Mouse (Mus musculus): ENCODE measurements at regions not wholly inside any gene's neighbourhood (a gene's known extent, or its start where the extent isn't known, plus 50 kb on each side); places are given as distances from the start of the nearest gene placed in this dataset.

DNA sequence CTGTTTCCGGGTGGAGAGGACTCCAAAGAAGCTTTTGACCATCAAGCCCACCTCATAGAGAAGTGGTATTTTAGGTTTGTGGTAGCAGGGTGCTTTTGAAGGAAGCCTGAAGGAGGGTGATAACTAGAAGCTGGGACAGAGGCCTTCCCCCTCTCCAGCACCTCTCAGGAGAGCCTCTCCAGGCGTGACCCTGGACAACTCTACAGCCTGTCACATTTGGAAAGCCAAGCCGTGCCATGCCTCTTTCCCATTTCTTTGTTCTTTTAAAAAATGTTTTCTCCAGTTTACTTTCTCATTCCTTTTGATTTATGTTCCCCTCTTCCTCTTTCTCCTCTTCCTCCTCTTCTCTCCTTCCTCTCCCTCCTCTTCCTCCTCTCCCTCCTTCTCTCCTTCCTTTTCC lies 160.4 kb upstream of the Ppp2r3a start:
- Histone ChIP-seq H3K36me3 (ENCODE audit: control insufficient read depth, insufficient read depth, low read length) (no peaks in the 10 kb centered on the region), H3K27ac (ENCODE audit: low read length) (no peak overlapping the region), H3K4me2 (ENCODE audit: low read length) (no peak overlapping the region), H3K4me3 (ENCODE audit: low read depth, low read length) (no peak overlapping the region), H3K9me3 (replicated peaks; ENCODE audit: control insufficient read depth, low read length, poor library complexity, severe bottlenecking) (no peaks in the 10 kb centered on the region), H3K27me3 (ENCODE audit: control insufficient read depth, insufficient read depth, low read depth, low read length) (no peaks in the 10 kb centered on the region), H3K9ac (ENCODE audit: low read depth, low read length) (no peak overlapping the region), H3K4me1 (ENCODE audit: control insufficient read depth, insufficient read depth, low read length) (peaks cover 19% of the 10 kb centered on the region)
- no peak for ATAC-seq
- 93% methylated on average over 3 of the region's 3 CpGs for WGBS

DNA sequence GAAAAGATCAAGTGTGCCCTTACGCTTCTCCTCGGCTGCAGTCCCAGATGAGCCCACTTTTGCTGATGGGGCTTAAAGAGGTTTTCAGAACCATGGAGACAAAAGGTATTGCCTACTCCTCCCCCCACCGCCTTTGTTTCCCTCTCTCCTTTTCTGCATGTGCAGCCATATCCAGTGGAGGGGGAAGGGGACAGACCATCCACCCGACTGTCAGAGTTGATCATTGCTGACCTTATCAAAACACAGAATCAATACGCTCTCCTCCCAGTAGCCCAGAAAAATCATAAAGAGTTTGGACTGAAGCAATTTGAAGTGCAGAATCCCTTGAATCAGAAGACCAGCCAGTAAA lies 159.9 kb upstream of the Ppp2r3a start:
- no peak overlapping the region for H3K4me2 ChIP-seq (ENCODE audit: low read length)
- 50% methylated on average over 5 of the region's 5 CpGs for WGBS

DNA sequence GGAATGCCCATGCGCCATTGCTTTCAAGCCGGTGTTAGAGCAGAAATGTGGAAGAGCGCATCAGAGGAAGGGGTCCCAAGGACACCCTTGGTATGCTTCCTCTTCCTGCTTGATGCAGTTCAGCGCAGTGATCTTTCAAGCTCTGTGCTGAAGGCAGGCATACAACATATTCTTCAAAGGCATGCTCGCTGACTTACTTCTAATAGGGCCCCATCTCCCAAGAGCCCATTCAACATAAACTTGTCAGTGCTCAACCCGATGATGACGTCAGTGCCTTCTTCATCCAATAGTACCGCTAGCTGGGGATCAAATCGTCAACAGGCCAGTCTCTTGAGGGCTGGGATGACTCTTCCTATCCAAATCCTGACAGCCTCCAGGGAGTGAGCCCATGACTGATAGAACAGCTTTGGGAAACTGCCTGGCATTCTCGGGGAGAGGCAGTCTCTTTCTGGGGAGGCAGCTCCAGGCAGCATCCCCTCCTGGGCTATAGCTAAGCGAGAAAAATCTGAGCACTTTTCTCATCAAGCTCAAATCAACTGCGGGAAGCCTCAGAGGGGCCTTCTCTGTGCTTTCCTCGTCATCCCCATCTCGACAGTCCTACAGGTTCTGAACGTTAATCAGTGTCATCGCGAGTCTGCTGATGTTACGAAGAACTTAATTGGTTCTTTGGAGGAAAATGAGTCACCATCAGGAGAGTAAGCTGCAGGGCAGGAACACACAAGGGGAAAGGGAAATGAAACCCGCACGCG lies 159.4 kb upstream of the Ppp2r3a start:
- H3K27ac ChIP-seq (ENCODE audit: low read length): peak overlapping the region; percentile 28; the same call in 1 of the 2 replicates
- WGBS: 61% methylated on average over 21 of the region's 21 CpGs
- no peaks in the 10 kb centered on the region for H3K9me3 ChIP-seq (replicated peaks; ENCODE audit: control insufficient read depth, low read length, poor library complexity, severe bottlenecking)
- no peaks in the 10 kb centered on the region for H3K27me3 ChIP-seq (ENCODE audit: control insufficient read depth, insufficient read depth, low read depth, low read length)
- H3K4me3 ChIP-seq (ENCODE audit: low read depth, low read length): no peak overlapping the region
- H3K4me1 ChIP-seq (ENCODE audit: control insufficient read depth, insufficient read depth, low read length): peaks cover 25% of the 10 kb centered on the region
- ATAC-seq: no peak
- no peaks in the 10 kb centered on the region for H3K36me3 ChIP-seq (ENCODE audit: control insufficient read depth, insufficient read depth, low read length)
- no peak overlapping the region for H3K9ac ChIP-seq (ENCODE audit: low read depth, low read length)
- H3K4me2 ChIP-seq (ENCODE audit: low read length): no peak overlapping the region

More for the DNA sequence above, 159.9 kb upstream of the Ppp2r3a start:
- no peaks in the 10 kb centered on the region for H3K36me3 ChIP-seq (ENCODE audit: control insufficient read depth, insufficient read depth, low read length)
- H3K4me3 ChIP-seq (ENCODE audit: low read depth, low read length): no peak overlapping the region
- no peaks in the 10 kb centered on the region for H3K27me3 ChIP-seq (ENCODE audit: control insufficient read depth, insufficient read depth, low read depth, low read length)
- ATAC-seq: no peak
- peaks cover 24% of the 10 kb centered on the region for H3K4me1 ChIP-seq (ENCODE audit: control insufficient read depth, insufficient read depth, low read length)
- no peak overlapping the region for H3K9ac ChIP-seq (ENCODE audit: low read depth, low read length)
- H3K27ac ChIP-seq (ENCODE audit: low read length): peak overlapping the region; percentile 28; the same call in 1 of the 2 replicates
- H3K9me3 ChIP-seq (replicated peaks; ENCODE audit: control insufficient read depth, low read length, poor library complexity, severe bottlenecking): no peaks in the 10 kb centered on the region

- no peak overlapping the region for H3K9ac ChIP-seq (ENCODE audit: low read depth, low read length)
- peaks cover 25% of the 10 kb centered on the region for H3K4me1 ChIP-seq (ENCODE audit: control insufficient read depth, insufficient read depth, low read length)
- H3K9me3 ChIP-seq (replicated peaks; ENCODE audit: control insufficient read depth, low read length, poor library complexity, severe bottlenecking): no peaks in the 10 kb centered on the region
- H3K36me3 ChIP-seq (ENCODE audit: control insufficient read depth, insufficient read depth, low read length): no peaks in the 10 kb centered on the region
- no peak overlapping the region for H3K27ac ChIP-seq (ENCODE audit: low read length)
- 75% methylated on average over 3 of the region's 3 CpGs for WGBS
- ATAC-seq: no peak
- H3K4me2 ChIP-seq (ENCODE audit: low read length): no peak overlapping the region
- H3K27me3 ChIP-seq (ENCODE audit: control insufficient read depth, insufficient read depth, low read depth, low read length): no peaks in the 10 kb centered on the region
- no peak overlapping the region for H3K4me3 ChIP-seq (ENCODE audit: low read depth, low read length)
Measured at GRCm38 (mm10) chr9:101410348-101410747, 158.8 kb upstream of the Ppp2r3a start.

DNA sequence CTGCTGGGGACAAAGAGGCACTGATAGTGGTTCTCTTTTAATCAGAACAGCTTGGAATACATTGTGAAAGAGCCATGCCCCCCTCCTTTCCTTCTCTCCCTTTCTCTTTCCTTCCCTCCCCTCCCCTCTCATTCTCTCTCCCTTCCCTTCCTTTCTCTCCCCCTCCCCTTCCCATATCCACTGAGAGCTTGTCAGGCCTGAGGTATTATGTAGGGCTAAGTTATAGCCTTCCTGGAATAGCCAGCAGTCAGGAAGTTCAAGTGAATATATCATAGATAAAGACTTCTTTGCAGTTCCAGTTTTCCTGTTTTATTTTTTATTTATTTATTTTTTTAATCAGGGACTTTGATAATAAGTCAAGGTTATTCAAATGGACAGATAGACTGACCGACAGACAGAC lies 156.5 kb upstream of the Ppp2r3a start:
- H3K4me1 ChIP-seq (ENCODE audit: control insufficient read depth, insufficient read depth, low read length): peaks cover 40% of the 10 kb centered on the region
- H3K4me2 ChIP-seq (ENCODE audit: low read length): no peak overlapping the region
- H3K27me3 ChIP-seq (ENCODE audit: control insufficient read depth, insufficient read depth, low read depth, low read length): no peaks in the 10 kb centered on the region
- H3K4me3 ChIP-seq (ENCODE audit: low read depth, low read length): no peak overlapping the region
- no peak overlapping the region for H3K9ac ChIP-seq (ENCODE audit: low read depth, low read length)
- peak overlapping the region; percentile 88 for H3K27ac ChIP-seq (ENCODE audit: low read length)
- WGBS: 85% methylated on average over 1 of the region's 1 CpGs
- ATAC-seq: no peak
- H3K9me3 ChIP-seq (replicated peaks; ENCODE audit: control insufficient read depth, low read length, poor library complexity, severe bottlenecking): no peaks in the 10 kb centered on the region
- no peaks in the 10 kb centered on the region for H3K36me3 ChIP-seq (ENCODE audit: control insufficient read depth, insufficient read depth, low read length)

DNA sequence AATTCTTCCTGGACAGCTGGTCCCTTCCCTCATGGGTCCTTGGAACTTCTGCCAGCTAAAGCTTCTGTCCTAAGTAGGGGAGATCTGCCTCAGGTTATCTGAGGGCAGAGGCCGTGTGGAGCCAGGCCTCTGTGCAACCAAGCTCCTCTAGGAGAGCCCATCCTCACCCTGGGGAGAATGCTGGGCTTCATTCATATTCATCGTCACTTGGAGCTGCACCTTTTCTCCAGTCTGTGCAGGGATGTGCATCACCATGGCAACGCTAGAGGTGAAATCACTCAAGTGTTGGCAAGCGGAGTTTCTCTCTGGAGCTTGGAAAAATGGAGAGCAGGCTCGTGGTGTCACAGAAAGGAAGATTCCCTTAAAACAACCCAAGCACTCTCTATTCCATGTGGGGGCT lies 155.5 kb upstream of the Ppp2r3a start:
- Histone ChIP-seq H3K27ac (ENCODE audit: low read length) (peak overlapping the region; percentile 88), H3K4me3 (ENCODE audit: low read depth, low read length) (no peak overlapping the region), H3K36me3 (ENCODE audit: control insufficient read depth, insufficient read depth, low read length) (no peaks in the 10 kb centered on the region), H3K9ac (ENCODE audit: low read depth, low read length) (no peak overlapping the region; the same call in 1 of the 2 replicates), H3K9me3 (replicated peaks; ENCODE audit: control insufficient read depth, low read length, poor library complexity, severe bottlenecking) (no peaks in the 10 kb centered on the region), H3K27me3 (ENCODE audit: control insufficient read depth, insufficient read depth, low read depth, low read length) (no peaks in the 10 kb centered on the region), H3K4me2 (ENCODE audit: low read length) (peak overlapping the region; percentile 15; the same call in 1 of the 2 replicates), H3K4me1 (ENCODE audit: control insufficient read depth, insufficient read depth, low read length) (peaks cover 40% of the 10 kb centered on the region)
- WGBS: 13% methylated on average over 5 of the region's 5 CpGs
- peak; percentile 87 for ATAC-seq

DNA sequence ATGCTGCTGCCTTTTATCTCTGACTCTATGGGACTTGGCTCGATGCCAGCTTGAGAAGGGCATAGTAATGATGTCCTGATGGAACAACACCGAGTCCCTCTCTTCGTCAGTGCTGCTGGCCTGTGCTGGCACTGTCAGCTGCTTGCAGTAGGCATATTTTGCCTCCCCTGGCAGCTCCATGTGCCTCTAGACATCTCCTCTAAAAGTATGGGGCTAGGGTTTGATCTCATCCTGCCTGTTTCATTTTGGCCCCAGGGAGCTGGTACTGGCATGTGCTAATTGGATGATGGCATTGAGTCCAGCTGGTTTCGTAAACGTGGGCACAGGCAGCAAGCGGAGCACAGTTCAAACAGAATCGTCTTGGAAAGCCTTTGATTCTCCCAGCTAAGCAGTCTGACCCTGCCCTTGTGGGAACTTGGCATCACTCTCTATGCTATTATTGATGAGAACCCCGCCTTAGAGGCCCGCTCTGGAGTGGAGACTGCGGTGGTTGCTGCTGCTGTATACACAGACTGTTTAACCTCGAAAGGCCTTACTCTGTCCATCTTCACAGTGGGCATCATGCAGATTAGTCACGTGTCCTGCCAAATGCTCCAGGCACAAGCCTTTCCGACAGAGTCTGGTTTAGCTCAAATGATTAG lies 153.0 kb upstream of the Ppp2r3a start:
- Histone ChIP-seq H3K4me1 (ENCODE audit: control insufficient read depth, insufficient read depth, low read length) (peaks cover 36% of the 10 kb centered on the region), H3K9ac (ENCODE audit: low read depth, low read length) (no peak overlapping the region), H3K4me3 (ENCODE audit: low read depth, low read length) (no peak overlapping the region), H3K27ac (ENCODE audit: low read length) (peak overlapping the region; percentile 68), H3K4me2 (ENCODE audit: low read length) (no peak overlapping the region), H3K36me3 (ENCODE audit: control insufficient read depth, insufficient read depth, low read length) (no peaks in the 10 kb centered on the region), H3K9me3 (replicated peaks; ENCODE audit: control insufficient read depth, low read length, poor library complexity, severe bottlenecking) (no peaks in the 10 kb centered on the region), H3K27me3 (ENCODE audit: control insufficient read depth, insufficient read depth, low read depth, low read length) (no peaks in the 10 kb centered on the region)
- ATAC-seq: peak; percentile 84
- 20% methylated on average over 13 of the region's 13 CpGs for WGBS

DNA sequence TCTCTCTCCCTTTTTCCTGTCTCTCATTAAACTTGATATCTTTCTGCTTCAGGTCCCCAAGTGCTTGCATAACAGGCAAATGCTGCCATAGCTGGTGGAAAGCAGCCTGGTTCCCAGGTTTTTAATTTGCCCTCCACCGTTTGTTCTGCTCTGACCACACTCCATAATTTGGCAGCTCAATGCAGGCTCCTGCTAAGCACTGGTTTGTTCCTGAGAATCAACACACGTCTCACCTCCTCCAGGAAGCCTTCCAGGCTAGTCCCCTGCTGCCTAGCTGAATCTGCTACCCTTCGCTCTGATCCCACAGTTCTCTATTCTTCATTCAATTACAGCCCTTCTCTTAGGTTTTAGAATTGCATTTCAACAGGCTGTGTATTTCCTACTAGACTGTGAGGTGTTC lies 152.4 kb upstream of the Ppp2r3a start:
- Histone ChIP-seq H3K36me3 (ENCODE audit: control insufficient read depth, insufficient read depth, low read length) (no peaks in the 10 kb centered on the region), H3K9ac (ENCODE audit: low read depth, low read length) (no peak overlapping the region), H3K27ac (ENCODE audit: low read length) (peak overlapping the region; percentile 68), H3K4me3 (ENCODE audit: low read depth, low read length) (no peak overlapping the region), H3K4me2 (ENCODE audit: low read length) (no peak overlapping the region), H3K9me3 (replicated peaks; ENCODE audit: control insufficient read depth, low read length, poor library complexity, severe bottlenecking) (no peaks in the 10 kb centered on the region), H3K27me3 (ENCODE audit: control insufficient read depth, insufficient read depth, low read depth, low read length) (no peaks in the 10 kb centered on the region), H3K4me1 (ENCODE audit: control insufficient read depth, insufficient read depth, low read length) (peaks cover 36% of the 10 kb centered on the region)
- whole genome bisulfite sequencing: 46% methylated on average over 3 of the region's 3 CpGs
- no peak for ATAC-seq

GRCm38 (mm10) chr9:101402544-101403194 lies 151.1 kb upstream of the Ppp2r3a start:
- peaks cover 27% of the 10 kb centered on the region for H3K4me1 ChIP-seq (ENCODE audit: control insufficient read depth, insufficient read depth, low read length)
- no peaks in the 10 kb centered on the region for H3K9me3 ChIP-seq (replicated peaks; ENCODE audit: control insufficient read depth, low read length, poor library complexity, severe bottlenecking)
- ATAC-seq: no peak
- H3K36me3 ChIP-seq (ENCODE audit: control insufficient read depth, insufficient read depth, low read length): no peaks in the 10 kb centered on the region
- peak overlapping the region; percentile 51 for H3K27ac ChIP-seq (ENCODE audit: low read length)
- no peaks in the 10 kb centered on the region for H3K27me3 ChIP-seq (ENCODE audit: control insufficient read depth, insufficient read depth, low read depth, low read length)
- H3K9ac ChIP-seq (ENCODE audit: low read depth, low read length): no peak overlapping the region
- no peak overlapping the region for H3K4me3 ChIP-seq (ENCODE audit: low read depth, low read length)
- WGBS: 69% methylated on average over 9 of the region's 9 CpGs
- no peak overlapping the region for H3K4me2 ChIP-seq (ENCODE audit: low read length)
